Mouse (Mus musculus) neural tube, embryonic 12.5 days (tissue): ENCODE data around the gene Fam178b. TPM values are rescaled to one million over a fixed set of nuclear protein-coding genes. Genes with fewer than 3 reads are reported as not detected.
A peak's percentile ranks its signal among the peaks of the same experiment; 100 is the strongest.

Source experiments
- ATAC-seq: fragments of 200-750 bp; cut with Nextera tagmentation; 2 replicates; pipeline ENCODE4 v1.8.0; 2017; ENCODE audit warnings: low read depth, mild to moderate bottlenecking, moderate TSS enrichment, moderate library complexity; ENCODE audit not compliant: low FRiP score
- H3K27ac ChIP-seq: fragments of 300-500 bp; sonication (generic); 2 replicates; pipeline ENCODE4 v1.5.1; 2016
- H3K27me3 ChIP-seq: fragments of 300-500 bp; sonication (generic); replicated peaks from 2 replicates; pipeline ENCODE4 v1.6.1; 2016; ENCODE audit warnings: mild to moderate bottlenecking
- H3K36me3 ChIP-seq: fragments of 300-500 bp; sonication (generic); 2 replicates; pipeline ENCODE4 v1.6.1; 2016; ENCODE audit warnings: mild to moderate bottlenecking
- H3K4me1 ChIP-seq: fragments of 300-500 bp; sonication (generic); 2 replicates; pipeline ENCODE4 v1.6.1; 2016
- H3K4me2 ChIP-seq: fragments of 300-500 bp; sonication (generic); replicated peaks from 2 replicates; pipeline ENCODE4 v1.6.1; 2016; ENCODE audit warnings: mild to moderate bottlenecking
- H3K4me3 ChIP-seq: fragments of 300-500 bp; sonication (generic); 2 replicates; pipeline ENCODE4 v1.5.1; 2016
- H3K9ac ChIP-seq: fragments of 300-500 bp; sonication (generic); 2 replicates; pipeline ENCODE4 v1.6.1; 2016; ENCODE audit warnings: mild to moderate bottlenecking
- H3K9me3 ChIP-seq: fragments of 300-500 bp; sonication (generic); 2 replicates; pipeline ENCODE4 v1.6.1; 2016; ENCODE audit warnings: mild to moderate bottlenecking
- WGBS: fragments of 180-500 bp; shearing (Covaris S2); methylation state at CpG from one replicate; pipeline ENCODE4 v1.1.7; 2016; 5-methylcytosine and 5-hydroxymethylcytosine counted together
- polyA plus RNA-seq: library from polyadenylated mRNA; unstranded; fragments of >200 nt; fragmentation: Nextera tagmentation; extraction: Ambion mirVana; gene quantifications from 2 replicates; pipeline ENCODE4 v1.2.1, GENCODE M21; 2016

Fam178b gene
- 0.33 and 0.48 TPM in 2 replicates for polyA plus RNA-seq

DNA sequence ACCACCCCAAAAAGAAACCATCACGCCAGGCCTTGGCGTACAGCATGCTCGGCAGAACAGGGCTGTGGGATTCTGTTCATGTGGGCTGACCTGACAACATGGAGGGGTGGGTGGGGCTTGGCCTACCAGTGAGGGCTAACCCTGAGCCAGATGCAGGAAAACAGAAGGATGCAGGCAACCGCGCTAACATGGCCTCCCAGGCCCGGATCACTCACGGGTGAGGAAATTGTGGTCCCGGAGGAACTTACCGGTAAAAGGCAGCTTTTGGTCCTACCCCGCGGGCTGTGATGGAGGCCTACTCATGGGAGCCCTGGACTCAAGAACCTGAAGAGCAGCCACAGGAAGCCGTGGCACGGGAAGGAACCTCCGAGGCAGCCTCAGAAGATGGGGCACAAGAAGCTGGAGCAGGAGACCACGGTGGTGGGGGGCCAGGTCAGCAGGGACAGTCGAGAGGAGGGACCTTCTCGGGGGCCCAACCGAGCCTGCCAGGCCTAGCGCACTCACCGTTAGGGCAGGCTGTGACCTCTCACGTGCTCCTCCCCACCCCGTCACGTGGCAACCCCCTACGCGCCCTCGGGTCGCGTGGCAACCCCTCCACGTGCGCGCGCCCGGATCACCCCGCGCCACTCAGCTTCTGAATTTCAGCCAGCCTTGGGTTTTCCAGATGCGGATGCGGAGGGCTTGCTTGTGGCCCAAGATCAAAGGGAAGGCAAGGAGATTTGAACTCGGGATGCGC lies at the start of gene Fam178b:
Fam178b (minus strand) TSS at position 564 of the 736 bp plus-strand sequence.
- Histone ChIP-seq H3K36me3 (no peaks in the 10 kb centered on the region), H3K9ac (no peak within 1 kb of the TSS), H3K4me2 (no peak within 1 kb of the TSS), H3K27ac (no peak within 1 kb of the TSS), H3K27me3 (no peaks in the 10 kb centered on the region), H3K4me1 (no peaks in the 10 kb centered on the region), H3K4me3 (no peak within 1 kb of the TSS), H3K9me3 (no peaks in the 10 kb centered on the region)
- 93% methylated on average over 39 of the region's 39 CpGs for WGBS
- ATAC-seq: no peak

DNA sequence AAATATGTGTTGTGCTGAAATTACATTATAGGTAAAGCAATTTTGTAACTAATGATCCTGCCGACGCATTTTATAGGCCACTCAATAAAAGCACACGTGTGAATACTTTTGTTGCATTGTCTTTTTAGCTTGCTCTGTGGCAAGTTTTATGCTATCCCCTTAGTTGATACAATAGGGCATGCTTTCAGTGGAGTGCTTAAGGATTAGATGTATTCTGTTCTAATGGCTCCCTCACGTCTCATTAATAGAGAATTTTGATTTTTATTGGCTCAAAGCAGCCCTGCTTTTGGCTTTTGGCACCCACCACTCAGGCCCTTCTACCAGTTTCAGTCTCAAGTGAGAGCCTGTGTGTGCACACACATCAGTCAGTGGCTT lies 41.1 kb upstream of the Fam178b start:
- no peak overlapping the region for H3K4me3 ChIP-seq
- H3K4me2 ChIP-seq: no peak overlapping the region
- peaks cover 6% of the 10 kb centered on the region; the same call in 1 of the 2 replicates for H3K4me1 ChIP-seq
- no peaks in the 10 kb centered on the region for H3K9me3 ChIP-seq
- no peak overlapping the region for H3K27ac ChIP-seq
- no peaks in the 10 kb centered on the region for H3K27me3 ChIP-seq
- H3K36me3 ChIP-seq: no peaks in the 10 kb centered on the region
- H3K9ac ChIP-seq: no peak overlapping the region
- no peak for ATAC-seq
- WGBS: 35% methylated on average over 4 of the region's 4 CpGs

DNA sequence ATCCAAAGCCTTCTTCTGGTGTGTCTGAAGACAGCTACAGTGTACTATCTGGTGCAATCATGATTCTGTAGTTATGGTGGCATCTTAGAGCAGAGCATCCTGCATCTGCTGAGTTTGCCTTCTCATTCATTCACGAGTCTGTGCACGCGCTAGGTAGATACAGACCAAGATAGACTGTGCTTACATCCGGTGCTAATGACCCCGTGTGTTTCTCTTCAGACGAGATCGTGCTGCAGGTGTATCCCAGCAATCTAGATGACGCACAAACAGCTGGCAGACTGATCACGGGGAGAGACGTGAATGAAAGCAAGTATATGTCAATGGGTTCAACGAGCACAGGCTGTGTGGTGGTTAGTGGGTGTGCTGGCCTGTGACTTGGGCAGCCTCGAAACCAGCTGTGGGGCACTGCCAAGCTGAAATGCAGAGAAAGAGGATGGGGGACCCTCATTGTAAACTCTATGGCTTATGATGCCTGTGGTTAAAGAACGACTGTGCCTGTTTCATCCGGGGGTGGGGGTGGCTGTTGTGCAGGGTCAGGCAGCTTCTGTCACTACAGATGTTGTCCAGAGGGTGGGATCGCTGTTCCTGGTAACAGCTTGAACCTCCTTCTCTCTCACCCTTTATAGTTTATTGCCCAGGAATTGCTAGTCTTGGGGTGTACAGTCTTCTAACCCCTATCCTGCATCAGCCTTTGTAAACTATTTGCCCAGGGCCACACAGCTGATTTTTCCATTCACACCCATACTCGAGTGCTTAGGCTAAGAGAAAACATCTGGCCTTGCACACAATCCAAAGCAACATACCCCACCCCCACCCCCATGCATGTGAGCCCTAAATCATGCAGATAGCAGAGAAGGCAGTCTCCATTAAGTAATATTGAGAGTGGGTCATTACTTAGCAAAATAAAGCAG lies 40.4 kb upstream of the Fam178b start:
- no peak overlapping the region for H3K27ac ChIP-seq
- 61% methylated on average over 16 of the region's 16 CpGs for WGBS
- H3K9ac ChIP-seq: no peak overlapping the region
- H3K36me3 ChIP-seq: no peaks in the 10 kb centered on the region
- H3K4me3 ChIP-seq: no peak overlapping the region
- peaks cover 6% of the 10 kb centered on the region; the same call in 1 of the 2 replicates for H3K4me1 ChIP-seq
- H3K4me2 ChIP-seq: no peak overlapping the region
- no peaks in the 10 kb centered on the region for H3K27me3 ChIP-seq
- no peak for ATAC-seq
- no peaks in the 10 kb centered on the region for H3K9me3 ChIP-seq

DNA sequence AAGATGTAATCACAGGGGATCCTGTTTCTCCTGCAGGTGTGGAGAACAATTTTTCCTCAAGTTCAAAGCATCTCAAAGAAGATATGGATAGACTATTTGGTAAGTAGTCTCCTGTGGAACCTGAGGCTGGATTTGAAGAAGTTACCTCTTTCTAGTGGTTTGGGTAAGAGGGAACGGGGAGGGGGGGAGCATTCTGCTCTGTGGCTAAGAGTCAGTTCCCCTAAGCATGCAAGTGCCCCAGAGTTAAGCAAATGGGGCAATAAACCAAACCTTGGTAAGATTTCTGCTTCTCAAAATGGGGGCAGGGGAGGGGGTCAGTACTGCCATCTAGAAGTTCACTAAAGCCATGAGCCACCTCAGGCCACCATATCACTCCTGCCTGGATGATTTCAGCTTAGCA lies 35.8 kb upstream of the Fam178b start:
- no peak overlapping the region for H3K4me3 ChIP-seq
- WGBS: 80% methylated on average over 1 of the region's 1 CpGs
- peaks cover 6% of the 10 kb centered on the region; the same call in 1 of the 2 replicates for H3K4me1 ChIP-seq
- H3K9ac ChIP-seq: no peak overlapping the region
- no peak for ATAC-seq
- H3K4me2 ChIP-seq: no peak overlapping the region
- no peaks in the 10 kb centered on the region for H3K36me3 ChIP-seq
- H3K27me3 ChIP-seq: no peaks in the 10 kb centered on the region
- no peak overlapping the region for H3K27ac ChIP-seq
- no peaks in the 10 kb centered on the region for H3K9me3 ChIP-seq

DNA sequence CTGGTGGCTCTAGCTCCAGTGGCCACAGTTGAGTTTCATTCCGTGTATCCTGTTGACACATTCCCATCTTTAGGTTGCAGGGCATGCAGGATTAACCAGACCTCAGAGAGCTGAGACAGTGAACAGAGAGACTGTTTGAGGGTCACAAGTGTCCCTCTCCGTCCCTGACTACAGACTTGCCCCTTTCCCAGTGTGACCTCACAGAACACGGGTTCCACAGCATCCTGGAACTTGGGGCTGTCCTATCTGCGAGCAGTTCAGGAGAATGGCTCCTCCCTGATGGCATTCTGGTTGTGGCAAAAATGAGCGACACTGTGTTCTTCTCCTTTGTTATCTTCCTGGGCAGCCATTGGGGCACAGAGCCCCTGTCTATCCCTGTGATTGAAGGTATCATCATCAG lies 31.3 kb upstream of the Fam178b start, which contains the start of gene Actr1b:
Actr1b (minus strand) TSS at position 112 of the 400 bp plus-strand sequence.
- Histone ChIP-seq H3K9ac (no peak within 1 kb of the TSS), H3K4me3 (no peak within 1 kb of the TSS), H3K4me2 (no peak within 1 kb of the TSS), H3K27me3 (no peaks in the 10 kb centered on the region), H3K36me3 (no peaks in the 10 kb centered on the region), H3K27ac (no peak within 1 kb of the TSS), H3K9me3 (no peaks in the 10 kb centered on the region), H3K4me1 (no peaks in the 10 kb centered on the region)
- WGBS: 76% methylated on average over 5 of the region's 5 CpGs
- no peak for ATAC-seq

DNA sequence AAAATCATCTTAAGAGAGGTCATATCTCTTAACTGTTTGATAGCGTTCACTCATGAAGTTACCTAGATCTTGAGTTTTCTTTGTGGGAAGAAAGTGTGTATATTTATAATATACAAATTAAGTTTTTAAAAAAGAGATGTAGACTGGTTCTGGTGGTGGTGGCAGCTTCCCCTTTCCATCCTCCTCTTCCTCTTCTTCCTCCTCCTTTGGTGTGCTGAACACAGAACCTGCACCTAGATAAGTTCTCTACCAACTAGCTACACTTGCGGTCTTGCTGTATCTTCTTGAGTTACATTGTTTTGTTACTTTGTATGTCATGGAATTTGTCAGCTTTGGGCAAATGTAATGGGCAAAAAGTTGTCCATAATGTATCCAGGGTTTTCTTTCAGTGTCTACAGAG lies 28.1 kb upstream of the Fam178b start:
- Histone ChIP-seq H3K4me1 (peaks cover 12% of the 10 kb centered on the region), H3K27me3 (no peaks in the 10 kb centered on the region), H3K4me3 (no peak overlapping the region), H3K36me3 (peaks cover 13% of the 10 kb centered on the region), H3K9ac (no peak overlapping the region), H3K27ac (no peak overlapping the region), H3K4me2 (no peak overlapping the region), H3K9me3 (no peaks in the 10 kb centered on the region)
- ATAC-seq: no peak
- 95% methylated on average over 2 of the region's 2 CpGs for WGBS

DNA sequence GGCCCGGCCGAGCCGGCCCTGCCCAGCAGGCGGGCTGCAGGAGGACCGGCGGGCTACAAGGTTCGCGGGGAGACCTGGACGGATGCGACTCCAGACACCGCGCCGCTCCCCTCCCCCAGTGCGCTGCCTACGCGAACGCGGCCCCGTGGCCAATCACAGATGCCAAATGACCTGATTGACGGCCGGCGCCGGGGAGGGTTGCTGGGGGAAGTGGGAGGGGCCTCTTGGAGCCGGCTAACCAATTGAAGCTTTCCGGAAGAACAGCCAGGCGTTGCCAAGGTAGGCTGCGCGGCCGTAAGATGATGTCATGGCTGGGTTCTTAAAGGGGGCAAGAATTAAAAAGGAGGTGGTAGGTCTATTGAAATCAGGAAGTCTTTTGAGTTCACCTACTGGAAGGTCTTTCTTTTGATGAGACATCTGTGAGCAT lies 26.9 kb upstream of the Fam178b start, which contains the start of gene 4933424G06Rik:
4933424G06Rik (plus strand) TSS at position 296 of the 427 bp plus-strand sequence.
- H3K9ac ChIP-seq: peak within 1 kb of the TSS; percentile 87
- H3K4me2 ChIP-seq: peak within 1 kb of the TSS; percentile 81
- H3K27ac ChIP-seq: peak within 1 kb of the TSS; percentile 63; the same call in 1 of the 2 replicates
- no peaks in the 10 kb centered on the region for H3K9me3 ChIP-seq
- no peaks in the 10 kb centered on the region for H3K27me3 ChIP-seq
- peak within 1 kb of the TSS; percentile 92 for H3K4me3 ChIP-seq
- peaks cover 12% of the 10 kb centered on the region for H3K4me1 ChIP-seq
- ATAC-seq: peak; percentile 97
- H3K36me3 ChIP-seq: peaks cover 26% of the 10 kb centered on the region
- WGBS: under 1% methylated on average over 29 of the region's 29 CpGs

DNA sequence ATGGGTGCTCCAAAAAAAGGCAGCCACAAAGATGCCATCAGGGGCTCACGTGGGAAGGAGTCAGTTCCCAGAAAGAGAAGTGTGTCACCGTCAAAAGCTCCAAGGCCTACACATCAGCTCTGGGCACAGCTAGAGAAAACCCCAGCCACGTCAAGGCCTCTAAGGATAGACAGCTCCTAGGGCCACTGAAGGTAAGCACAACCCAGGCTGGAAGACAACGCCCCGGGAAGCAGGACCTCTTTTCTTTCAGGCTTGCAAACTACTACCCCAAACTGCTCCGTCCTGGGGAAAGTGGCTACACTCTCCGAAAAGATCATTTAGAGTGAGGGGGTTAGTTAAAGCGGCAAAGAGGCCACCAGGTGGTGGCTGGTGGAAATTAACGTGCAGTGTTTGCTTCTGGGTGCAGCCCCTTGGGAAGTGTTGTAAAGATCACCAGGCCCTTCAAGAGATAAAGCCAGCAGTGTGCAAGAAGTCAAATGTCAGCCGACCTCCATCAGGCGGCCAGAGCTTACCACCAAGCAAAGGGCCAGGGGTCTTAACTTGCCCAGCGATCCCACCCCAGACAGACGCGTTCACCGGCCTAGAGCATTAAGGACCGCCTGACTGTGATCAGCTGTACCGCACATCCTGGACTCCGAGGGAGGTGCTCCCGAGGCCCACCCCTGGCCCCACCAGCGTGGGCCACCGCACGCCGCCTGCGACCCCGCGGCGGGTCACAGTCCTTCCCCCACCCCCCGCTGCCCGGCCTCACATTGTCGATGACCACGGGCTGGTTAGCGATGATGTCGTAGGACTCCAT lies 26.3 kb upstream of the Fam178b start:
- whole genome bisulfite sequencing: under 1% methylated on average over 33 of the region's 33 CpGs
- peaks cover 12% of the 10 kb centered on the region for H3K4me1 ChIP-seq
- H3K27ac ChIP-seq: peak overlapping the region; percentile 63; the same call in 1 of the 2 replicates
- H3K4me3 ChIP-seq: peak overlapping the region; percentile 92
- H3K36me3 ChIP-seq: peaks cover 32% of the 10 kb centered on the region
- no peaks in the 10 kb centered on the region for H3K27me3 ChIP-seq
- peak overlapping the region; percentile 87 for H3K9ac ChIP-seq
- ATAC-seq: peak; percentile 84
- no peaks in the 10 kb centered on the region for H3K9me3 ChIP-seq
- H3K4me2 ChIP-seq: peak overlapping the region; percentile 81

DNA sequence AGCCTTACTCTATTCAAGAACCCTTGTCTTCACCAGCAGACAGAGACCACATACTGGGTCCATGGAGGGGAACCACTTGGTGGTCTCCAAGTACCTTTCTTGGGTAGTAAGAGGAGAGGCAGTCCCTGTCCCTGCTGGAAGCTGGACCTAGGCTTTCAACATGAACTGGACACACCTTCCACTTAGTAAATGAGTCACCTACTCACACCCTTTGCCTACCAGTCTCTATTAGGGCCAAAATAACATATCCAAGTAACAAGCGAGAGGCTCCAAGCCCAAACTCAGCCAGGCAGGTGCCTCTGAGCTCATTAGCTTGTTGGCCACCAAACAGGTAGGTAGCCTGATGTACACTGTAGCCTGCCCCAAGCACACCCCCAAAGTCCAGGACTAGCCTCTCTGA lies 25.6 kb upstream of the Fam178b start:
- whole genome bisulfite sequencing: 89% methylated on average over 1 of the region's 1 CpGs

DNA sequence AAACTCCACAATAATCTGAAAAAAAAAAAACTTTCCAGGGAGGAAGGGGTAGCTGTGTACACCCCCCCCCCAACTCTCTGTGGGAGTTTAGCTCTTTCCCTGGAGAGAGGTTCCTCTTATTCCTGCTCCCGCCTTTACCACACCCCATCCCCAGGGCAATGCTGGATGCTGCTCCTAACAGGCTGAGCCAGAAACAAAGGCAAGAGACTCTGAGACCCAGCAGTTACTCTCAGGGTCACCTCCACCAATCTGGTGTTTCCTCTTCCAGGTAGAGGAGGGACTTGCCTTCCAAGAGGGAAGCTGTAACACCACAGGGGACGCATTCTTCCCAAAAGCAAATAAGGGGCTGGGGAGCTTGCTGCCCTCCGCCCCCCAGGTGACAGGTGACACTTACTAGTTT lies 24.8 kb upstream of the Fam178b start:
- Histone ChIP-seq H3K9ac (peak overlapping the region; percentile 87; the same call in 1 of the 2 replicates), H3K4me3 (no peak overlapping the region), H3K4me1 (peaks cover 12% of the 10 kb centered on the region), H3K27me3 (no peaks in the 10 kb centered on the region), H3K9me3 (no peaks in the 10 kb centered on the region), H3K27ac (no peak overlapping the region), H3K4me2 (peak overlapping the region; percentile 81; the same call in 1 of the 2 replicates), H3K36me3 (peaks cover 46% of the 10 kb centered on the region)
- ATAC-seq: no peak
- WGBS: 64% methylated on average over 3 of the region's 3 CpGs

More for the DNA sequence above, 25.6 kb upstream of the Fam178b start:
- Histone ChIP-seq H3K36me3 (peaks cover 38% of the 10 kb centered on the region), H3K4me2 (peak overlapping the region; percentile 81), H3K27me3 (no peaks in the 10 kb centered on the region), H3K9me3 (no peaks in the 10 kb centered on the region), H3K4me3 (peak overlapping the region; percentile 92), H3K9ac (peak overlapping the region; percentile 87), H3K4me1 (peaks cover 12% of the 10 kb centered on the region), H3K27ac (no peak overlapping the region)
- no peak for ATAC-seq

DNA sequence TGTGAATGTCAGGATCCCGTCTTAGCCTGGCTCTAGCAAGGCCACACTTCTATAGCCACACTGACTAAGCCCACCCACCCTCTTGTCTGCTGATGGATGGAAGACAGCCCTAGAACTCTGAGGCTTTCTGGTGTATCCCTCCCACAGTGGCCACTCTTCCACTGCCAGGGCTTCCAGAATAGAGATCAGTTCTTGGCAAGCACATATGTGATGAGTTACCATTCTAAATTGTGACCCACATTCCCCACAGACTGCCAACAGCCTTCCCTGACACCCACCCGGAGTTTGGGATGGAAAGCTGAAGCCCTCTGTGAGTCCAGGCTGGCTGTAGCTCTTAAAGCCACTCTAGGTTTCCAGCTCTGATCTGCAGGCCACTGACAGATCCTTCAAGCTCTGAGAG lies 24.2 kb upstream of the Fam178b start:
- Histone ChIP-seq H3K27me3 (no peaks in the 10 kb centered on the region), H3K4me2 (no peak overlapping the region), H3K9me3 (no peaks in the 10 kb centered on the region), H3K36me3 (peaks cover 52% of the 10 kb centered on the region), H3K9ac (no peak overlapping the region), H3K4me3 (no peak overlapping the region), H3K27ac (no peak overlapping the region), H3K4me1 (peaks cover 12% of the 10 kb centered on the region)
- 78% methylated on average over 2 of the region's 2 CpGs for WGBS
- ATAC-seq: no peak
